Mouse (Mus musculus) G1E (cell line): ENCODE measurements at regions not wholly inside any gene's neighbourhood (a gene's known extent, or its start where the extent isn't known, plus 50 kb on each side); places are given as distances from the start of the nearest gene placed in this dataset.

Experiments used
- ATAC-seq: 2 replicates; pipeline ENCODE4 v1.8.0; 2016; ENCODE audit warnings: mild to moderate bottlenecking; ENCODE audit not compliant: insufficient number of reproducible peaks, poor library complexity, low FRiP score, severe bottlenecking; ENCODE audit errors: extremely low read depth
- DNase-seq: peaks from one replicate; pipeline ENCODE4 v3.0.0; 2012; ENCODE audit warnings: low spot score
- H3K27me3 ChIP-seq: 2 replicates; pipeline ENCODE4 v1.6.1; 2012; ENCODE audit warnings: mild to moderate bottlenecking, low read length, inconsistent platforms; ENCODE audit not compliant: insufficient read depth
- H3K36me3 ChIP-seq: replicated peaks from 2 replicates; pipeline ENCODE3; 2012; ENCODE audit warnings: mild to moderate bottlenecking, inconsistent platforms
- H3K4me1 ChIP-seq: 2 replicates; pipeline ENCODE4 v1.6.1; 2012; ENCODE audit warnings: low read depth, low read length, inconsistent platforms, mixed read lengths; ENCODE audit not compliant: insufficient read depth
- H3K4me3 ChIP-seq: 2 replicates; pipeline ENCODE4 v1.5.1; 2012; ENCODE audit warnings: low read depth, mild to moderate bottlenecking, inconsistent platforms, low read length, moderate library complexity, mixed read lengths
- H3K9me3 ChIP-seq: replicated peaks from 2 replicates; pipeline ENCODE4 v1.6.1; 2012; ENCODE audit warnings: inconsistent platforms
- CTCF ChIP-seq: IDR thresholded peaks from 2 replicates; pipeline ENCODE4 v1.5.1; 2012; ENCODE audit warnings: low read depth, low read length, inconsistent platforms, mixed read lengths
- GATA1 ChIP-seq: IDR thresholded peaks from 2 replicates; pipeline ENCODE4 v1.6.1; 2012; ENCODE audit warnings: borderline replicate concordance, low read length, inconsistent platforms, mixed read lengths
- GATA2 ChIP-seq: IDR thresholded peaks from 2 replicates; pipeline ENCODE4 v1.6.1; 2012; ENCODE audit warnings: low read depth, low read length, inconsistent platforms, borderline replicate concordance
- POLR2AphosphoS5 ChIP-seq: IDR thresholded peaks from 2 replicates; pipeline ENCODE4 v1.6.1; 2012; ENCODE audit warnings: low read depth, low read length, inconsistent platforms; ENCODE audit not compliant: insufficient replicate concordance
- TAL1 ChIP-seq: conservative IDR thresholded peaks from 2 replicates; pipeline ENCODE4 v1.6.1; 2012; ENCODE audit warnings: low read depth, low read length, inconsistent platforms, mixed read lengths

GRCm38 (mm10) chr13:70217429-70218133, 415.4 kb downstream of the Med10 start:
- no peak for TF ChIP-seq TAL1
- no peak for TF ChIP-seq GATA1
- TF ChIP-seq GATA2, result no peak
- Histone ChIP-seq H3K9me3 (peaks cover 61% of the 10 kb centered on the region), H3K4me3 (no peak overlapping the region), H3K36me3 (no peaks in the 10 kb centered on the region), H3K4me1 (no peaks in the 10 kb centered on the region), H3K27me3 (no peaks in the 10 kb centered on the region)
- ATAC-seq, result no peak
- DNase-seq, result no peak

- Histone ChIP-seq H3K27me3 (no peaks in the 10 kb centered on the region), H3K4me3 (no peak overlapping the region), H3K4me1 (no peaks in the 10 kb centered on the region), H3K36me3 (no peaks in the 10 kb centered on the region), H3K9me3 (peaks cover 50% of the 10 kb centered on the region)
- TF ChIP-seq GATA2 (no peak), POLR2AphosphoS5 (no peak), GATA1 (no peak), CTCF (no peak), TAL1 (no peak)
- DNase-seq, result no peak
- no peak for ATAC-seq
Observed at GRCm38 (mm10) chr13:70223485-70223884, 413.9 kb downstream of the Ice1 start.

GRCm38 (mm10) chr13:70227167-70227566, 410.3 kb downstream of the Ice1 start:
- no peak for TF ChIP-seq CTCF
- no peak for TF ChIP-seq TAL1
- TF ChIP-seq GATA1, result no peak
- no peak for TF ChIP-seq GATA2
- TF ChIP-seq POLR2AphosphoS5, result no peak
- DNase-seq (no peak), ATAC-seq (no peak)
- no peak overlapping the region for H3K4me3 ChIP-seq
- no peaks in the 10 kb centered on the region for H3K4me1 ChIP-seq
- H3K9me3 ChIP-seq, result peaks cover 44% of the 10 kb centered on the region
- H3K27me3 ChIP-seq, result no peaks in the 10 kb centered on the region
- no peaks in the 10 kb centered on the region for H3K36me3 ChIP-seq

- DNase-seq, result no peak
Observed at GRCm38 (mm10) chr13:70233896-70234799, 403.3 kb downstream of the Ice1 start.

GRCm38 (mm10) chr13:70243598-70244157, 393.8 kb downstream of the Ice1 start:
- H3K4me3 ChIP-seq, result no peak overlapping the region
- H3K4me1 ChIP-seq, result no peaks in the 10 kb centered on the region
- peaks cover 39% of the 10 kb centered on the region for H3K9me3 ChIP-seq
- DNase-seq (no peak), ATAC-seq (no peak)
- no peak for TF ChIP-seq TAL1
- no peak for TF ChIP-seq GATA1
- TF ChIP-seq GATA2, result no peak
- no peak for TF ChIP-seq POLR2AphosphoS5
- TF ChIP-seq CTCF, result no peak
- H3K27me3 ChIP-seq, result no peaks in the 10 kb centered on the region
- H3K36me3 ChIP-seq, result no peaks in the 10 kb centered on the region

More at GRCm38 (mm10) chr13:70233896-70234799, 403.3 kb downstream of the Ice1 start:
- no peaks in the 10 kb centered on the region for H3K4me1 ChIP-seq
- H3K9me3 ChIP-seq, result peaks cover 59% of the 10 kb centered on the region
- no peak overlapping the region for H3K4me3 ChIP-seq
- TF ChIP-seq POLR2AphosphoS5 (no peak), GATA2 (no peak), CTCF (no peak), TAL1 (no peak), GATA1 (no peak)
- no peak for ATAC-seq
- no peaks in the 10 kb centered on the region for H3K27me3 ChIP-seq
- no peaks in the 10 kb centered on the region for H3K36me3 ChIP-seq

GRCm38 (mm10) chr13:70260003-70260496, 377.4 kb downstream of the Ice1 start:
- Histone ChIP-seq H3K9me3 (peaks cover 26% of the 10 kb centered on the region), H3K27me3 (no peaks in the 10 kb centered on the region), H3K36me3 (no peaks in the 10 kb centered on the region), H3K4me3 (no peak overlapping the region), H3K4me1 (no peaks in the 10 kb centered on the region)
- DNase-seq, result no peak
- no peak for TF ChIP-seq TAL1
- TF ChIP-seq POLR2AphosphoS5, result no peak
- TF ChIP-seq CTCF, result no peak
- no peak for TF ChIP-seq GATA2
- TF ChIP-seq GATA1, result no peak
- ATAC-seq, result no peak
